7 mouse cellular contexts compared by ENCODE assay signal in the genomic region with DNA sequence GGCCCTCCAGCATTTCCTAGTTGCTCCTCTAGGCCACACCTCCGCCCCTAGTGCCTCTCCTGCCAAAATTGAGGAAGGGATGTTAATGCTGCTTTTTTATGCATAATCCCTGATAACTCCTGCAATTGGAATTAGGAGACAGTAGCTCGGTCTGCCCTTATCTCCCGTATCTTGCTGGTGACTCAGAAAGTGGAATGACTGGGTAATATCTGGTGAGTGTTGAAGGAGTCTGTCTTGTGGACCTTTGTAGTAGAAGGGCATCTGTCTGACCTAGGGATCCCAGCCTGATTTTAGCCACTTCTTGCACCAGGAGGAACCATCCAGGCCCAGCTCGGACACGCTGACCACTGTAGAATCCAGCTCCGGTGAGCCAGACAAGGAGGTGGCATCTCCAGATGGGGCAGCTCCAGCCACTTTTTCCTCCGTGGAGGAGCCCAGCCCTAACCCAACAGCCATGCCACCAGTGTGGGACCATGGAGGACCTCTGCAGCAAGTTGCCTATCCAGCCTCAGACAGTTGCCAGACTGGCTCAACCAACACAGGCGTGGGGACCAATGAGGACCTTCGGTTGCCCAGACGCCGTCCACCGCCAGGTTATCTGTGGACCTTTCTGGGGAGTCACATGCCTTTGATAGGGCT. TPM values are rescaled to one million over a fixed set of nuclear protein-coding genes. Genes with fewer than 3 reads are reported as not detected.
DNase-seq lines count a peak whose midpoint lies in the region; ATAC-seq and TF ChIP-seq lines count a peak whose summit lies in the region.

No protein-coding gene starts in this region.

- H3K36me3 ChIP-seq in lung, embryonic 16.5 days (ENCODE audit: control insufficient read depth, insufficient read depth, low read length): peaks cover 4% of the 10 kb centered on the region; the same call in 1 of the 2 replicates
- H3K36me3 ChIP-seq in heart, embryonic 16.5 days (ENCODE audit: control insufficient read depth, insufficient read depth): peaks cover 14% of the 10 kb centered on the region; the same call in 1 of the 2 replicates
- peaks cover 17% of the 10 kb centered on the region; the same call in 1 of the 2 replicates for H3K36me3 ChIP-seq in macrophage (ENCODE audit: inconsistent target)

- H3K9me3 ChIP-seq in lung, embryonic 16.5 days (ENCODE audit: control insufficient read depth, low read length): no peaks in the 10 kb centered on the region
- no peaks in the 10 kb centered on the region for H3K9me3 ChIP-seq in heart, embryonic 16.5 days (replicated peaks; ENCODE audit: control insufficient read depth, low read length)

- TF ChIP-seq CTCF in cortical plate, adult 2 months (IDR thresholded peaks at IDR 0.05; ENCODE audit: extremely low read depth, insufficient read depth, low read length): no peak

- intact Hi-C loops in left cerebral cortex, postnatal 25 days (cut with DNase I): no loop called here

- DNase-seq in lung, adult 18-20 months: no peak
- DNase-seq in yolk sac, embryonic 10.5 days (ENCODE audit: low spot score): no peak
- DNase-seq in left cerebral cortex, postnatal 25 days (ENCODE audit: low spot score in 2 of 2): no peak

- H3K4me1 ChIP-seq in lung, embryonic 16.5 days (replicated peaks; ENCODE audit: control insufficient read depth, insufficient read depth, low read length): peaks cover 10% of the 10 kb centered on the region
- peaks cover 6% of the 10 kb centered on the region for H3K4me1 ChIP-seq in cortical plate, adult 2 months (ENCODE audit: control insufficient read depth, insufficient read depth, low read length)
- H3K4me1 ChIP-seq in heart, embryonic 16.5 days (ENCODE audit: control insufficient read depth, insufficient read depth, low read length): peaks cover 14% of the 10 kb centered on the region

- no peak for TF ChIP-seq POLR2A in cortical plate, adult 2 months (IDR thresholded peaks at IDR 0.05; ENCODE audit: extremely low read depth, insufficient read depth, low read length)

- no peaks in the 10 kb centered on the region for H3K27me3 ChIP-seq in lung, embryonic 16.5 days (ENCODE audit: control insufficient read depth, insufficient read depth, low read depth, low read length)
- H3K27me3 ChIP-seq in heart, embryonic 16.5 days (ENCODE audit: control insufficient read depth, insufficient read depth, low read length): no peaks in the 10 kb centered on the region

- peak; percentile 13 for ATAC-seq in lung, embryonic 16.5 days (ENCODE audit: low read depth)
- ATAC-seq in heart, embryonic 16.5 days (replicated peaks; ENCODE audit: extremely low read depth, insufficient read depth, low FRiP score): peak; percentile 14; the same call in 1 of the 2 replicates

- 54% methylated on average over 12 of the region's 12 CpGs for WGBS in lung, embryonic 16.5 days
- 48% methylated on average over 12 of the region's 12 CpGs for WGBS in heart, embryonic 16.5 days
- WGBS in macrophage (ENCODE audit: missing documents): 58% methylated on average over 10 of the region's 12 CpGs

- H3K9ac ChIP-seq in lung, embryonic 16.5 days (ENCODE audit: low read length): peak overlapping the region; percentile 78
- H3K9ac ChIP-seq in heart, embryonic 16.5 days (ENCODE audit: low read length): peak overlapping the region; percentile 85

- H3K4me2 ChIP-seq in lung, embryonic 16.5 days (ENCODE audit: low read depth, low read length): peak overlapping the region; percentile 74
- peak overlapping the region; percentile 81 for H3K4me2 ChIP-seq in heart, embryonic 16.5 days (ENCODE audit: low read depth, low read length)

- H3K4me3 ChIP-seq in lung, embryonic 16.5 days (ENCODE audit: low read length): peak overlapping the region; percentile 58
- H3K4me3 ChIP-seq in cortical plate, adult 2 months (ENCODE audit: insufficient read depth, low read length): peak overlapping the region; percentile 79
- peak overlapping the region; percentile 71 for H3K4me3 ChIP-seq in heart, embryonic 16.5 days (ENCODE audit: low read length)
- H3K4me3 ChIP-seq in macrophage (ENCODE audit: inconsistent target): peak overlapping the region; percentile 46

- H3K79me2 ChIP-seq in macrophage (ENCODE audit: inconsistent target): peaks cover 15% of the 10 kb centered on the region

- H3K27ac ChIP-seq in lung, embryonic 16.5 days (ENCODE audit: low read length): peak overlapping the region; percentile 95
- H3K27ac ChIP-seq in cortical plate, adult 2 months (ENCODE audit: insufficient read depth, low read length): peak overlapping the region; percentile 19
- H3K27ac ChIP-seq in heart, embryonic 16.5 days (ENCODE audit: low read length): peak overlapping the region; percentile 97
- peak overlapping the region; percentile 75 for H3K27ac ChIP-seq in macrophage

RNA-seq across cellular contexts. Expression of a gene that starts 0.7 kb away (rescaled TPM):
- 53.0 and 56.2 TPM in 2 replicates for polyA plus RNA-seq in lung, embryonic 16.5 days (2015; fragmentation: Nextera tagmentation; extraction: Ambion mirVana)
- polyA plus RNA-seq in cortical plate, adult 2 months (2012; rRNA removed): 77.4 and 79.6 TPM in 2 replicates
- polyA plus RNA-seq in heart, embryonic 16.5 days (2015; fragmentation: Nextera tagmentation; extraction: Ambion mirVana): 25.8 and 28.7 TPM in 2 replicates
- total RNA-seq in macrophage (2018; cell fraction: chromatin; rRNA removed): 10 to 100 TPM in 24 of 26 experiments, 1 to 10 TPM in 2; 6.4 to 64.1 (median 24.9) TPM
- 10 to 100 TPM; 16.1 to 37.5 (median 31.0) TPM for total RNA-seq in macrophage (2018; cell fraction: cytosol; rRNA removed)
- 10 to 100 TPM; 11.6 to 84.1 (median 23.0) TPM for total RNA-seq in macrophage (2018; cell fraction: nucleus; rRNA removed)
- polyA plus RNA-seq in macrophage (2018): 26.9 to 33.2 TPM (median 31.8 TPM) in 3 replicates
- 10 to 100 TPM; 43.0 to 45.3 TPM for total RNA-seq in left cerebral cortex, postnatal 25 days (2021)

RNA-seq across cellular contexts. Expression of a gene that starts 8.2 kb away (rescaled TPM):
- 1.0 and 1.1 TPM in 2 replicates for polyA plus RNA-seq in lung, embryonic 16.5 days (2015; fragmentation: Nextera tagmentation; extraction: Ambion mirVana)
- 0.42 TPM in 1 of 2 replicates, not detected in the other for polyA plus RNA-seq in cortical plate, adult 2 months (2012; rRNA removed)
- 0.41 and 0.49 TPM in 2 replicates for polyA plus RNA-seq in heart, embryonic 16.5 days (2015; fragmentation: Nextera tagmentation; extraction: Ambion mirVana)
- 10 to 100 TPM in 3 of 26 experiments, 1 to 10 TPM in 20, under 1 TPM in 2, not detected in 1; 0.75 to 12.3 (median 5.2) TPM for total RNA-seq in macrophage (2018; cell fraction: chromatin; rRNA removed)
- 1 to 10 TPM in 25 of 26 experiments, under 1 TPM in 1; 0.76 to 2.4 (median 1.8) TPM for total RNA-seq in macrophage (2018; cell fraction: cytosol; rRNA removed)
- 10 to 100 TPM in 2 of 26 experiments, 1 to 10 TPM in 20, under 1 TPM in 3, not detected in 1; 0.40 to 18.4 (median 3.1) TPM for total RNA-seq in macrophage (2018; cell fraction: nucleus; rRNA removed)
- 1.7 to 7.1 TPM (median 4.6 TPM) in 3 replicates for polyA plus RNA-seq in macrophage (2018)
- total RNA-seq in left cerebral cortex, postnatal 25 days (2021): not detected

RNA-seq across cellular contexts. Expression of a gene that starts 57.1 kb away (rescaled TPM):
- 315 and 351 TPM in 2 replicates for polyA plus RNA-seq in lung, embryonic 16.5 days (2015; fragmentation: Nextera tagmentation; extraction: Ambion mirVana)
- polyA plus RNA-seq in cortical plate, adult 2 months (2012; rRNA removed): 146 and 158 TPM in 2 replicates
- polyA plus RNA-seq in heart, embryonic 16.5 days (2015; fragmentation: Nextera tagmentation; extraction: Ambion mirVana): 192 and 225 TPM in 2 replicates
- 1,000 to 10,000 TPM in 2 of 26 experiments, 100 to 1,000 TPM in 24; 632 to 1,038 (median 821) TPM for total RNA-seq in macrophage (2018; cell fraction: chromatin; rRNA removed)
- total RNA-seq in macrophage (2018; cell fraction: cytosol; rRNA removed): 100 to 1,000 TPM; 104 to 184 (median 143) TPM
- 100 to 1,000 TPM; 322 to 672 (median 460) TPM for total RNA-seq in macrophage (2018; cell fraction: nucleus; rRNA removed)
- 138 to 351 TPM (median 174 TPM) in 3 replicates for polyA plus RNA-seq in macrophage (2018)
- 100 to 1,000 TPM; 120 to 129 TPM for total RNA-seq in left cerebral cortex, postnatal 25 days (2021)

Comparison
In these comparisons a context has a peak if more than half of its experiments do, and no peak if none do; other contexts are left out.
1. H3K27ac ChIP-seq: peak in every context shown above with its lines; median percentile 97 in heart, embryonic 16.5 days; 95 in lung, embryonic 16.5 days; 75 in macrophage; 19 in cortical plate, adult 2 months.